Mouse (Mus musculus) spleen, postnatal 0 days (tissue): ENCODE data around the gene Gpsm2. TPM values are rescaled to one million over a fixed set of nuclear protein-coding genes. Genes with fewer than 3 reads are reported as not detected.

Experiments used
- polyA plus RNA-seq: library from polyadenylated mRNA; unstranded; fragments of >200 nt; fragmentation: Nextera tagmentation; extraction: Ambion mirVana; gene quantifications from 2 replicates; pipeline ENCODE4 v1.2.1, GENCODE M21; 2015

Gene Gpsm2
- 42.9 and 47.5 TPM in 2 replicates for polyA plus RNA-seq

GRCm38 (mm10) chr3:108722036-108722872 is at the start of gene Gpsm2:
TSS of gene Gpsm2 (minus strand) at chr3:108722309.

GRCm38 (mm10) chr3:108739045-108739708 is 17.1 kb upstream of the Gpsm2 start, which contains the start of gene Aknad1:
TSS of gene Aknad1 (plus strand) at chr3:108739658.

GRCm38 (mm10) chr3:108653710-108654379 is 68.3 kb downstream of the Gpsm2 start, which contains the start of gene Clcc1:
TSS of gene Clcc1 (plus strand) at chr3:108653913.

Other genes starting within 250 kb of the Gpsm2 start
- not detected in 2 replicates for gene 1700013F07Rik, start 188.2 kb downstream of the Gpsm2 start, polyA plus RNA-seq
- gene 5330417C22Rik, start 185.8 kb downstream of the Gpsm2 start, polyA plus RNA-seq: 0.33 and 0.75 TPM in 2 replicates
- 17.0 and 19.3 TPM in 2 replicates for gene Tmem167b, start 159.8 kb downstream of the Gpsm2 start, polyA plus RNA-seq
- gene Taf13, start 150.6 kb downstream of the Gpsm2 start, polyA plus RNA-seq: 15.7 and 17.6 TPM in 2 replicates
- gene Wdr47, start 131.0 kb downstream of the Gpsm2 start, polyA plus RNA-seq: 2.7 and 3.5 TPM in 2 replicates
- 52.5 and 52.8 TPM in 2 replicates for gene Clcc1, start 68.4 kb downstream of the Gpsm2 start, polyA plus RNA-seq
- 0.40 and 0.59 TPM in 2 replicates for gene Aknad1, start 17.3 kb upstream of the Gpsm2 start, polyA plus RNA-seq
- 23.4 and 27.0 TPM in 2 replicates for gene Stxbp3, start 118.2 kb upstream of the Gpsm2 start, polyA plus RNA-seq
- gene Fndc7, start 167.7 kb upstream of the Gpsm2 start, polyA plus RNA-seq: 0.07 and 0.13 TPM in 2 replicates
- gene Prpf38b, start 189.4 kb upstream of the Gpsm2 start, polyA plus RNA-seq: 46.3 and 49.8 TPM in 2 replicates
- 0.40 TPM in 1 of 2 replicates, not detected in the other for gene Henmt1, start 217.6 kb upstream of the Gpsm2 start, polyA plus RNA-seq
- not detected in 2 replicates for gene Gm9857, start 218.1 kb upstream of the Gpsm2 start, polyA plus RNA-seq